In the genomic region with DNA sequence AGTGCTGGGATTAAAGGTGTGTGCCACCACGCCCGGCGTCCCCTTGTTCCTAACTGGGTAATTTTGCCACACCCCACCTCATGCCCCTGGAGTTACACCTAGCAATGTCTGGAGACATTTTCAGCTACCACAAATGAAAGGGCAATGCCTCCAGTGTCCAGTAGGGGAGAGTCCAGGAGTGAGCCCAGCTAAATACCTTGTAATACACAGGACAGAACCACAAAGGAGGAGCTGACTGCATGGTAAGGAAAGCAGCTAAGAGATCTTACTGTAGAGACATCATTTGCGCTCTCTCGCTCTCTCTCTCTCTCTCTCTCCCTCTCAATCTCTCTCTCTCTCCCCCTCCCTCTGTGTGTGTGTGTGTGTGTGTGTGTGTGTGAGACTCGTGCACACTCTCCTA, we compare ENCODE assay signal across 7 mouse cellular contexts.
DNase-seq lines count a peak whose midpoint lies in the region; ATAC-seq and TF ChIP-seq lines count a peak whose summit lies in the region.

No protein-coding gene starts in this region.

- ATAC-seq in liver, postnatal 0 days = no peak
- no peak for ATAC-seq in liver, embryonic 11.5 days (replicated peaks; ENCODE audit: low FRiP score)
- ATAC-seq in embryonic facial prominence, embryonic 11.5 days (replicated peaks; ENCODE audit: insufficient number of reproducible peaks, low FRiP score, low TSS enrichment, low read depth) = no peak

- H3K27ac ChIP-seq in liver, postnatal 0 days (ENCODE audit: low read depth) = no peak overlapping the region
- H3K27ac ChIP-seq in liver, embryonic 11.5 days (ENCODE audit: low read depth, low read length) = no peak overlapping the region
- peak overlapping the region; percentile 66 for H3K27ac ChIP-seq in brown adipose tissue, adult 24 weeks (replicated peaks; ENCODE audit: low read depth, low read length)
- no peak overlapping the region for H3K27ac ChIP-seq in embryonic facial prominence, embryonic 11.5 days (replicated peaks; ENCODE audit: low read depth, low read length)

- no peaks in the 10 kb centered on the region for H3K9me3 ChIP-seq in liver, postnatal 0 days (ENCODE audit: low read length)
- no peaks in the 10 kb centered on the region for H3K9me3 ChIP-seq in liver, embryonic 11.5 days (ENCODE audit: control insufficient read depth, low read length)
- no peaks in the 10 kb centered on the region for H3K9me3 ChIP-seq in embryonic facial prominence, embryonic 11.5 days (replicated peaks; ENCODE audit: control insufficient read depth, low read length)

- TF ChIP-seq EP300 in liver, postnatal 0 days (IDR thresholded peaks at IDR 0.05; ENCODE audit: low read depth) = no peak

- DNase-seq in liver, postnatal 0 days = peak; percentile 23
- DNase-seq in liver, embryonic 11.5 days (ENCODE audit: low spot score) = no peak
- peak; percentile 72 for DNase-seq in embryonic facial prominence, embryonic 11.5 days (ENCODE audit: low spot score)
- no peak for DNase-seq in lung, adult 2 months
- DNase-seq in frontal cortex, postnatal 10 days (ENCODE audit: low spot score in 2 of 2) = no peak
- no peak for DNase-seq in urinary bladder, postnatal 25 days (ENCODE audit: low spot score)

- H3K4me1 ChIP-seq in liver, postnatal 0 days (ENCODE audit: insufficient read depth) = peaks cover 26% of the 10 kb centered on the region
- H3K4me1 ChIP-seq in liver, embryonic 11.5 days (replicated peaks; ENCODE audit: control insufficient read depth, insufficient read depth, low read length) = peaks cover 6% of the 10 kb centered on the region
- H3K4me1 ChIP-seq in brown adipose tissue, adult 24 weeks (ENCODE audit: control insufficient read depth, insufficient read depth, insufficient read length, low read length) = peaks cover 40% of the 10 kb centered on the region
- H3K4me1 ChIP-seq in embryonic facial prominence, embryonic 11.5 days (ENCODE audit: control insufficient read depth, insufficient read depth, low read length) = no peaks in the 10 kb centered on the region; the same call in 1 of the 2 replicates
- peaks cover 11% of the 10 kb centered on the region for H3K4me1 ChIP-seq in lung, adult 2 months (ENCODE audit: control insufficient read depth, insufficient read depth, low read length)

- H3K4me3 ChIP-seq in liver, postnatal 0 days (ENCODE audit: low read depth, low read length) = no peak overlapping the region
- H3K4me3 ChIP-seq in liver, embryonic 11.5 days (ENCODE audit: low read depth, low read length) = no peak overlapping the region
- H3K4me3 ChIP-seq in brown adipose tissue, adult 24 weeks (ENCODE audit: insufficient read depth, low read depth, low read length) = peak overlapping the region; percentile 41
- H3K4me3 ChIP-seq in embryonic facial prominence, embryonic 11.5 days (ENCODE audit: low read depth, low read length) = no peak overlapping the region
- no peak overlapping the region for H3K4me3 ChIP-seq in lung, adult 2 months (replicated peaks; ENCODE audit: extremely low read depth, low read depth, low read length)

- H3K36me3 ChIP-seq in liver, postnatal 0 days (replicated peaks; ENCODE audit: insufficient read depth, low read length) = no peaks in the 10 kb centered on the region
- H3K36me3 ChIP-seq in liver, embryonic 11.5 days (ENCODE audit: control insufficient read depth, insufficient read depth, low read length) = no peaks in the 10 kb centered on the region
- H3K36me3 ChIP-seq in embryonic facial prominence, embryonic 11.5 days (replicated peaks; ENCODE audit: control insufficient read depth, insufficient read depth, low read depth, low read length) = no peaks in the 10 kb centered on the region

- TF ChIP-seq POLR2A in lung, adult 2 months (IDR thresholded peaks at IDR 0.05; ENCODE audit: borderline replicate concordance, extremely low read depth, low read depth, low read length) = no peak

- H3K27me3 ChIP-seq in liver, postnatal 0 days (ENCODE audit: insufficient read depth, low read length) = peaks cover 11% of the 10 kb centered on the region; the same call in 1 of the 2 replicates
- peaks cover 39% of the 10 kb centered on the region for H3K27me3 ChIP-seq in liver, embryonic 11.5 days (replicated peaks; ENCODE audit: control insufficient read depth, insufficient read depth, low read length)
- peaks cover 19% of the 10 kb centered on the region for H3K27me3 ChIP-seq in embryonic facial prominence, embryonic 11.5 days (ENCODE audit: control insufficient read depth, insufficient read depth, low read length)

- no peak overlapping the region for H3K4me2 ChIP-seq in liver, postnatal 0 days (ENCODE audit: low read depth, low read length)
- no peak overlapping the region for H3K4me2 ChIP-seq in liver, embryonic 11.5 days
- H3K4me2 ChIP-seq in embryonic facial prominence, embryonic 11.5 days (ENCODE audit: low read depth, low read length) = no peak overlapping the region

- H3K9ac ChIP-seq in liver, postnatal 0 days (replicated peaks) = no peak overlapping the region
- H3K9ac ChIP-seq in liver, embryonic 11.5 days (ENCODE audit: low read depth, low read length) = no peak overlapping the region
- H3K9ac ChIP-seq in embryonic facial prominence, embryonic 11.5 days (replicated peaks; ENCODE audit: low read length) = no peak overlapping the region

- 84% methylated on average over 6 of the region's 6 CpGs for WGBS in liver, postnatal 0 days (ENCODE audit: insufficient replicate concordance)
- 74% methylated on average over 6 of the region's 6 CpGs for WGBS in liver, embryonic 11.5 days
- 83% methylated on average over 6 of the region's 6 CpGs for WGBS in embryonic facial prominence, embryonic 11.5 days
- WGBS in lung, adult 2 months = 75% methylated on average over 6 of the region's 6 CpGs

- peak; percentile 73 for TF ChIP-seq CTCF in liver, postnatal 0 days (IDR thresholded peaks at IDR 0.05; ENCODE audit: low read depth)
- TF ChIP-seq CTCF in lung, adult 2 months (IDR thresholded peaks at IDR 0.05; ENCODE audit: insufficient read depth, low read length) = peak; percentile 51

Comparison
In these comparisons a context has a peak if more than half of its experiments do, and no peak if none do; other contexts are left out.
1. DNase-seq: peak in liver, postnatal 0 days (single experiment) and embryonic facial prominence, embryonic 11.5 days (single experiment); none in liver, embryonic 11.5 days (single experiment), lung, adult 2 months (single experiment), frontal cortex, postnatal 10 days (0 of 2) and urinary bladder, postnatal 25 days (single experiment).